Mouse (Mus musculus): ENCODE results near the gene Slc38a4.

Slc38a4 gene

DNA sequence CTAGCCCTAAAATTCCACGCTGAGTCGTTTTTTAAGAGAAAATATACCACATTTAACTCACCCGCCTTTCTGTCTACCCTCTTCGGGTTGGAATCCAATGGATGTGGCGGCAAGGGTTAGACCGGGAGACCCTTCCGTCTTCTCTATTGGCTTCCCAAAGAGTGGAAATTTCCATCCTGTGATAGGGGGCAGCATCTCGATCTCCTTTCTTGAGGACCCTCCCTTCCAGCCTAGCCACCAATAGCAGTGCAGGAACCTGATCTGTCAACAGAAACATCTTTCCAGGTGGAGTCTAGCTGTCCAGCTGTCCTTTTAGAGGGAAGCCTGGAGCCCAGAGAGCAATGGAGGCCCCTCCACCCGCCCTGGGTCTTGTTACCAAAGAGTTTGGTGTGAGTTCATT is at the start of gene Slc38a4:
Gene Slc38a4, minus strand, starts transcription at position 163 of the 400 bp plus-strand sequence.
- DNase-seq (ENCODE audit: low spot score in 2 of 2) = no peak

DNA sequence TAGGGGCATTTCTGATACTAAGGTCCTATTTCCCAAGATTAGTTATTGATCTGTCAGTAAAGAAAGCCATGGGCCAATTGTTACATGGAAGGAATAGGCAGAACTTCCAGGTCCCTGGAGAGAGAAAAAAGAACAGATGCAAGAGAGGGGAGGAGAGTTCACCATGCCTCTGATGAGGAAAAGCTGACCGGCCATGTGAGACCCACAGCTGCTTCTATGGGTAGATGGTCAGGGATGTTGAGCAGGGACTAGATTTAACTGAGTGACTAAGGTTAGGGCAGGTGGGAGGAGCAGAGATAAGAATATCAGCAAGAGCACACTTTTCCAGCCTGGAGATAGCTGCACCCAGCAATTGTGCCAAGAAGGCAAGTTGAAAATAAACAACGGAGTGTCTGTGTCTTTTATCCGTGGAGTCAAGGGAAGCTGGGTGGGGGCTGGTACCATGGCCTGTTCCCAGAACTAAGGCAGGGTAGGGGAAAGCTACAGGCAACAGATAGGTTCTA is 49.2 kb upstream of the Slc38a4 start:
- DNase-seq (ENCODE audit: low spot score in 2 of 2) = no peak

DNA sequence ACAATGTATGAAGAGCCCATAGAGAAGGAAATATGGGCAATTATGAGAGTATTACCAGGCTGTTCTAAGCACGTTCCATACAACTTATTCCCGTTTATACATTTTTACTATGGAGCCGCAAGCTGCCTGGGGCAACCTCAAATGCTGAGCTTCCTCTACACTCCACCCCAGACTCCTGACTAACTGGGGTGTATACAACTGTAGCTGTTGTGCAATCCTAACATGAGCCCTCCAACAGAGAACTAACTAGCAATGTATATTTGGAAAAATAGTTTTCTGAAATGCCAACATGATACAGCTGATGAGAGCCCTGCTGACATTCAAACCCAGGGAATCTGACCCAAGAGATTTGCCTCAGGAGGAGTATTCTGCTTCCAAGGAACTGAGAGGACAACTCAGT is 48.3 kb upstream of the Slc38a4 start:
- no peak for DNase-seq (ENCODE audit: low spot score in 2 of 2)

DNA sequence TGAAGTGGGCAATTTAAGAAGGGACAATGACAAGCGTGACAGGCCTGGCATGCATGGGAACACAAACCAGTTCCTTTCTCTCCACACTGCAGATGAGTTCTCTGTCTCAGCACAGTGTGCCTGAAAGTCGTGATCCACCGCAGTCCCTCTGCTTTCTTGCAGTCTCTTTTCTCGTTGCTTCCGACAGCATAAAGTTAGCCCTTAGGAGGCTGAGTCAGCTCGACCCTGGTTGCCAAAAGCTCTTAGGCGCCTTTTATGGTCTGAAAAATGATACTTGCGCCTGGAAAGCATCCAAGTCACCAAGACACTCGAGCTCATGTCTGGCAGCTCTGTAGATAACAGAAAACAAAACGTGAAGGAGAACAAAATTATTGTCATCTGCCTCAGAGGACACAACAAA is 47.1 kb upstream of the Slc38a4 start:
- no peak for DNase-seq (ENCODE audit: low spot score in 2 of 2)

- no peak for DNase-seq (ENCODE audit: low spot score in 2 of 2)
These were observed 46.4 kb upstream of the Slc38a4 start for GRCm38 (mm10) chr15:97102181-97102580.

DNA sequence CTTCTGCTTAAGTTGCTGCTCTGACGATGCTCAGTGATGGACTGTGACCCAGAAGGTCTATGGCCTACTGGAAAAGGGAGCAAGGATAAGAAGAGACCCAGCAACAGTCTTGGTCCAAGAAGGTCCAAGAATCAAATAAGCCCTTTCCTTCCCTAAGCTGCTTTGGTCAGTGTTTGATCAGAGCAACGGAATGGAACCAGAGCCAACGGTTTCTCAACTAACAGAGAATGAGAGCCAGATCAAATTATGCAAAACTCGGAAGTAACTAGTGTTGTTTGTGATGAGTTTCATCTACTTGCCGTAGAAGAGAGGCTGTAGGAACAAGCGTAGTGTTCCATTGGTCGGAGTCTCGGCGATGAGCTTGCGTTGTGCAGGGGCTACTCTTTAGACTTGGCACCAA is 43.3 kb upstream of the Slc38a4 start:
- DNase-seq (ENCODE audit: low spot score in 2 of 2) = no peak

- no peak for DNase-seq (ENCODE audit: low spot score in 2 of 2)
These were observed 41.8 kb upstream of the Slc38a4 start for GRCm38 (mm10) chr15:97097548-97097947.

DNA sequence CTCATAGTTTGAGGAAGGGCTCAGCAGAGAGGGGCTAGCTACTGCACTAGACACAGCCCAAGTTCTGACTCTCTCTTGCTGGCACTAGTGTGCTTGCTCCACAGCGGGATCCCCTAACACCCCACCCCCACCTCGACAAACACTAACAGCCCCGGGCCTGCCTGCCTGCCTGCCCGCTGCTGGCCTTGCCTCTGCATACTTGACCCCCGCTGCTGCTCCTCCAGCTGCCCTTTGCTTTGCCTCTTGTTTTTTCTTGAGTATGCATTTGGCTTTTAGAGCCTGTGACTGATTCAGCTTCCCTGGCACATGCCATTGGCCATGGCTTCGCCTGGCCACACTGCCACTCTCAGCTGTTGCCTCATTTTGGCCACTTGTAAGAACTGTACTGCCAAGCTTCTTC is 33.8 kb upstream of the Slc38a4 start:
- DNase-seq (ENCODE audit: low spot score in 2 of 2) = no peak

DNA sequence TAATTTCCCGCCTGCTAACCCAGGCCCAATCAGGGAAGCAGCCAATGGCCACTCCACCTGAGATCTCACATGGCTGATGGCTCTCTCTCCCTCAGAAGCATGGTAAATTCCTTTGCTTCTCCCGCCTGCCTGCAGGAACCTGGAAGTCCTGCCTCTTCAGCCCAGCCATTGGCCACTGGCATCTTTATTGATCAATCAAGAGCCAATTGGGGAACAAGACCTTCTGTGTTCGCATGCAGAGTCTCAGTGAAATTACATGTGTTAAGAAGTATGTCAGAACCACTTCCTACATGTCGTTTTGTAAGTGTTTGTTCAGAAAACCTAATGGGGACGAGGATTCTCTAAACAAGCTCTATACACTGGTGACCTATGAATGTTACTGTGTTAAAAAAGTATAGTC is 30.1 kb upstream of the Slc38a4 start:
- no peak for DNase-seq (ENCODE audit: low spot score in 2 of 2)

- no peak for DNase-seq (ENCODE audit: low spot score in 2 of 2)
These were observed 21.9 kb upstream of the Slc38a4 start for GRCm38 (mm10) chr15:97077665-97078064.

GRCm38 (mm10) chr15:97076092-97076491 is 20.3 kb upstream of the Slc38a4 start:
- DNase-seq (ENCODE audit: low spot score in 2 of 2) = no peak

DNA sequence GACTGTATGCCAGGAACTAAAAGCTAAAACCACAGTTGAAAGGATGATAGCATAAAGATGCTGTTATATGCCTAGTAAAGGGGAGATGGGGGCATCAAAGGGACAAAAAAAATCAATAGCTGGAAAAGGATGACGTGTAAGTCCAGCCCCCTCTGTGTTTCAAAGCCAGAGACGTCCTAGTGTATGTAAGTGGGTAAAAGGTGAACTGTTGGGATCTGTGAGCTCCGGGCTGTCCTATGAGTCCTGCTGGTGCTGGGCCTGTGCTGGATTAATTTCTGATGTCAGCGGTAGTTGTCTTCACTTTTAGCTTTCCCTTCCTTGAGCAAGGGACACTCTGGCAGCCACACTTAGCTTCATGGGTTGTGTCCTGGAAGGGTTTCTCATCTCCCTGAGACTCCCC is 19.5 kb upstream of the Slc38a4 start:
- DNase-seq (ENCODE audit: low spot score in 2 of 2) = no peak

GRCm38 (mm10) chr15:97072859-97073826 is 17.4 kb upstream of the Slc38a4 start:
- DNase-seq (ENCODE audit: low spot score in 2 of 2) = no peak

- DNase-seq (ENCODE audit: low spot score in 2 of 2) = no peak
These were observed 11.8 kb upstream of the Slc38a4 start for GRCm38 (mm10) chr15:97067340-97068136.

DNA sequence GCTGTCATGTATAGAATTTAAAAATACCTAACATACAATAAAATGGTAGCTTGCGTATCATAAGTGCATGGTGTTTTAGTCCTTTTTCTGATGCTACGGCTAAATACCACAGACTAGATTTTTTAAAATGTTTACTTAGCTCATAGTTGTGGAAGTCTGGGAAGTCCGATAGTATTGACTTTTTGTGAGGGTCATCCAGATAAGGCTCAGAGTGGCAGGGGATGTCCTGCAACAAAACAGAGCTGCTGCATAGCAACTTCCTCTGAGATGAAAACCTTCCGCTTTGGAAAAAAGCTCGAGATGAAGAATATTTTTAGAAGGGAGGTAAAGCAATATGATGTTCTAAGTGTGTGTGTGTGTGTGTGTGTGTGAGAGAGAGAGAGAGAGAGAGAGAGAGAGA is 11.2 kb upstream of the Slc38a4 start:
- DNase-seq (ENCODE audit: low spot score in 2 of 2) = no peak

- no peak for DNase-seq (ENCODE audit: low spot score in 2 of 2)
These were observed 7.5 kb upstream of the Slc38a4 start for GRCm38 (mm10) chr15:97063211-97063610.

GRCm38 (mm10) chr15:97060973-97061372 is 5.2 kb upstream of the Slc38a4 start:
- DNase-seq (ENCODE audit: low spot score in 2 of 2) = no peak

DNA sequence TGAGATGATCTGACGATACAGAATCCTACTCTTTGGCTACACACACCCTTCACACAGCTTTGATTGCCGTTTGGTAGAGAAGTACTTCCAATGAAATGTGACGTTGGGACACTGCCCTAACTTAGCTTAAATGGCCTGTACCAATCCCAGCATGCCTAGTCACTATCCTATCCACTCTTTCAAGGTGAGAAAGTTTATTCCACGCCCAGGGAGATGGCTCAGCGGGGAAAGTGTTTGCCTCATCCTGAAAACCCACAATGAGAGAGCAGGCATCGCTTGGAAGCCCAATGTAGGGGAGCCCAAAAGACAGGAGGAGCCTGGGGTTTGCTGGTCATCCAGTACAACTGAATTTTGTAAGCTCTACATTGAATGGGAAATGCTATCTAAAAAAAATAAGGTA is 4.8 kb upstream of the Slc38a4 start:
- no peak for DNase-seq (ENCODE audit: low spot score in 2 of 2)

DNA sequence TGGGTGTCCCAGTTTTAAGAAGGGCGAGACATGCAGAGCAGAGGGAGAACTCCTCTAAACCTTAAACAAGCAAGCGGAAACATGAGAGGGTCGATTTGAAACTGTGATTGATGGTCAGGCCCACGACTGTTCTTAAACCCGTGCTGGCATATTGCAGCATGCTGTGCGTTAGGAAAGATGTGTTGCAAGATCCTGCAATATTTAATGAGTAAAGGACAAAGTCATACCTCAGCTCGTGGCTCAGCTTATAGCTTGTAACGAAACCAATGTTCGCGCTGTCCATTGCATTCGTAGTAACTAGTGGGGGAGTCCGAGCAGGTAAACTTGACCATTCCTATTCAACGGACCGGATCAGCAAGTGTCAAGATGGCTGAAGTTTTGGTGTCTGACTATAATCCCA is 4.3 kb upstream of the Slc38a4 start:
- no peak for DNase-seq (ENCODE audit: low spot score in 2 of 2)

DNA sequence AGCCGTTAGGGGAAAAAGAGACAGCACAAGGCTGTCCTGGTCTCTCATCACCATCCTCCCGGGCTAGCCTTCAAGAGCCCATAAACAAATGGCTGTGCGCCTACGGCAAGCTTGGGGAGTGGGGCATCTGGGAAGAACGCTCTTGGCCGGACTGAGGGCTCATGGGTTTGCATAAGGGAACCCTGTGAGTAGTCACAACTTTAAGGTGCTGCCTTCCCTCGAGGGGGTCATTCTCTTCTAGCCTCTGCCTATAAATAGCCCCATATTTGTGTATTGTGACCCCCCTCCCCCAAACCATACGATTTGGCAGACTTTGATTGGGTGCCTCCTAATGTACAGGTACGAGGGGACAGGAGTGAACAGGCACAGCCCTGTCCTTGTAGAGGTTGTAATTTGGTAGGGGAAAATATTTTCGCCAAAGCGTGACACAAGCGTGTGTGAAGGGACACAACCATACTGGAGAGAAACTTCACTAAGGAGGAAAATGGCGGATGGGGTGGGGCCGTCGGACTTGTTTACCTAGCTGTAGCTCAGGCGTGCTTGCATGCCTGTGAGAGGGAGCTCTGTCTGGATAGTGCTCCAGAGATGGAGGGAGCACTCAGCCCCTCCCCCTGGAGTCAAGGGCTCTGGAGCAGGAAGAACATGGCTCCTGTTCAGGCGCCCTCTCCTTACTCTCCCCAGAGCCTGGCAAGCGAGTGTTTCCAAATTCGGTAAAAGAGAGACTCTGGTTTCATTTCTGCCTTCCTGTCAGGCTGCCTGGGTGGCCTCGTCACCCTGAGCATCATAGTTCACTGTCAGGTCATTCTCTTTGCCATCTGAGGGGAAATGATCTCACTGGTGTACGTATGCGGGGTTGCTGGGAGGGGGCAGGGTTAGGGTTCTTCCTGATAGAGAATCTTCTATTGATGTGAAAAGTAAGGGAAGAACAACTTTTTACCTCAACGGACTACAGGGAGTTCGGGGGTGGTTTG is 3.6 kb upstream of the Slc38a4 start:
- peak in 1 of 2 experiments; percentile 54 for DNase-seq (ENCODE audit: low spot score in 2 of 2)

GRCm38 (mm10) chr15:97054767-97055489 is 828 bp downstream of the Slc38a4 start:
- DNase-seq (ENCODE audit: low spot score in 2 of 2) = no peak

Data from spleen, postnatal 4 days (tissue).